Mouse (Mus musculus): ENCODE results near the gene Arl6. TPM values are rescaled to one million over a fixed set of nuclear protein-coding genes. Genes with fewer than 3 reads are reported as not detected.

Arl6 gene
- polyA plus RNA-seq, 1 experiment from 2014 or later, result 15.4 TPM

GRCm38 (mm10) chr16:59617167-59617566 lies 22.0 kb downstream of the Arl6 start:
- H3K9ac ChIP-seq (ENCODE audit: low read depth, low read length), result no peak overlapping the region
- ATAC-seq, result peak; percentile 76
- no peaks in the 10 kb centered on the region for H3K4me1 ChIP-seq (ENCODE audit: control insufficient read depth, insufficient read depth, low read length)
- no peaks in the 10 kb centered on the region for H3K27me3 ChIP-seq (replicated peaks; ENCODE audit: control insufficient read depth, insufficient read depth, low read length)
- H3K9me3 ChIP-seq (ENCODE audit: control insufficient read depth, low read length), result no peaks in the 10 kb centered on the region
- H3K4me2 ChIP-seq (ENCODE audit: low read depth, low read length), result no peak overlapping the region
- no peak overlapping the region for H3K27ac ChIP-seq (ENCODE audit: low read length)
- 36% methylated on average over 3 of the region's 3 CpGs for WGBS
- no peak overlapping the region for H3K4me3 ChIP-seq (ENCODE audit: low read length)
- no peaks in the 10 kb centered on the region for H3K36me3 ChIP-seq (ENCODE audit: control insufficient read depth, insufficient read depth, low read length)

GRCm38 (mm10) chr16:59615675-59616074 lies 23.5 kb downstream of the Arl6 start:
- Histone ChIP-seq H3K36me3 (ENCODE audit: control insufficient read depth, insufficient read depth, low read length) (no peaks in the 10 kb centered on the region), H3K27me3 (replicated peaks; ENCODE audit: control insufficient read depth, insufficient read depth, low read length) (no peaks in the 10 kb centered on the region), H3K9ac (ENCODE audit: low read depth, low read length) (no peak overlapping the region), H3K4me2 (ENCODE audit: low read depth, low read length) (no peak overlapping the region), H3K9me3 (ENCODE audit: control insufficient read depth, low read length) (no peaks in the 10 kb centered on the region), H3K4me1 (ENCODE audit: control insufficient read depth, insufficient read depth, low read length) (no peaks in the 10 kb centered on the region), H3K4me3 (ENCODE audit: low read length) (no peak overlapping the region), H3K27ac (ENCODE audit: low read length) (no peak overlapping the region)
- 74% methylated on average over 3 of the region's 3 CpGs for WGBS
- no peak for ATAC-seq

- ATAC-seq, result no peak
Measured at GRCm38 (mm10) chr16:59610750-59611149, 28.4 kb downstream of the Arl6 start.

GRCm38 (mm10) chr16:59604078-59604781 lies 35.0 kb downstream of the Arl6 start:
- ATAC-seq, result no peak
- H3K4me1 ChIP-seq (ENCODE audit: control insufficient read depth, insufficient read depth, low read length), result no peaks in the 10 kb centered on the region
- no peaks in the 10 kb centered on the region for H3K9me3 ChIP-seq (ENCODE audit: control insufficient read depth, low read length)
- 64% methylated on average over 15 of the region's 15 CpGs for WGBS
- H3K4me3 ChIP-seq (ENCODE audit: low read length), result no peak overlapping the region
- no peak overlapping the region for H3K4me2 ChIP-seq (ENCODE audit: low read depth, low read length)
- no peak overlapping the region for H3K27ac ChIP-seq (ENCODE audit: low read length)
- H3K27me3 ChIP-seq (replicated peaks; ENCODE audit: control insufficient read depth, insufficient read depth, low read length), result no peaks in the 10 kb centered on the region
- no peaks in the 10 kb centered on the region for H3K36me3 ChIP-seq (ENCODE audit: control insufficient read depth, insufficient read depth, low read length)
- H3K9ac ChIP-seq (ENCODE audit: low read depth, low read length), result no peak overlapping the region

More at GRCm38 (mm10) chr16:59610750-59611149, 28.4 kb downstream of the Arl6 start:
- no peak overlapping the region for H3K9ac ChIP-seq (ENCODE audit: low read depth, low read length)
- H3K9me3 ChIP-seq (ENCODE audit: control insufficient read depth, low read length), result no peaks in the 10 kb centered on the region
- no peaks in the 10 kb centered on the region for H3K36me3 ChIP-seq (ENCODE audit: control insufficient read depth, insufficient read depth, low read length)
- no peak overlapping the region for H3K27ac ChIP-seq (ENCODE audit: low read length)
- H3K4me3 ChIP-seq (ENCODE audit: low read length), result no peak overlapping the region
- H3K27me3 ChIP-seq (replicated peaks; ENCODE audit: control insufficient read depth, insufficient read depth, low read length), result no peaks in the 10 kb centered on the region
- no peaks in the 10 kb centered on the region for H3K4me1 ChIP-seq (ENCODE audit: control insufficient read depth, insufficient read depth, low read length)
- 85% methylated on average over 1 of the region's 1 CpGs for WGBS
- no peak overlapping the region for H3K4me2 ChIP-seq (ENCODE audit: low read depth, low read length)

GRCm38 (mm10) chr16:59600311-59601251 lies 38.6 kb downstream of the Arl6 start, which contains the start of gene Crybg3:
Gene Crybg3, minus strand, starts transcription at chr16:59600979.
- H3K36me3 ChIP-seq (ENCODE audit: control insufficient read depth, insufficient read depth, low read length), result no peaks in the 10 kb centered on the region
- H3K9me3 ChIP-seq (ENCODE audit: control insufficient read depth, low read length), result no peaks in the 10 kb centered on the region
- no peaks in the 10 kb centered on the region for H3K4me1 ChIP-seq (ENCODE audit: control insufficient read depth, insufficient read depth, low read length)
- WGBS, result under 1% methylated on average over 57 of the region's 90 CpGs
- peak within 1 kb of the TSS; percentile 68 for H3K4me2 ChIP-seq (ENCODE audit: low read depth, low read length)
- H3K27me3 ChIP-seq (replicated peaks; ENCODE audit: control insufficient read depth, insufficient read depth, low read length), result no peaks in the 10 kb centered on the region
- ATAC-seq, result peak; percentile 98
- H3K27ac ChIP-seq (ENCODE audit: low read length), result peak within 1 kb of the TSS; percentile 85
- H3K4me3 ChIP-seq (ENCODE audit: low read length), result peak within 1 kb of the TSS; percentile 73
- H3K9ac ChIP-seq (ENCODE audit: low read depth, low read length), result peak within 1 kb of the TSS; percentile 76

- no peak overlapping the region; the same call in none of the 2 replicates for H3K27ac ChIP-seq (ENCODE audit: low read length)
- 27% methylated on average over 17 of the region's 17 CpGs for WGBS
- no peaks in the 10 kb centered on the region for H3K27me3 ChIP-seq (replicated peaks; ENCODE audit: control insufficient read depth, insufficient read depth, low read length)
- peak overlapping the region; percentile 76; the same call in 1 of the 2 replicates for H3K9ac ChIP-seq (ENCODE audit: low read depth, low read length)
- no peak for ATAC-seq
- H3K36me3 ChIP-seq (ENCODE audit: control insufficient read depth, insufficient read depth, low read length), result no peaks in the 10 kb centered on the region
- no peaks in the 10 kb centered on the region for H3K4me1 ChIP-seq (ENCODE audit: control insufficient read depth, insufficient read depth, low read length)
- H3K4me2 ChIP-seq (ENCODE audit: low read depth, low read length), result peak overlapping the region; percentile 68
- no peaks in the 10 kb centered on the region for H3K9me3 ChIP-seq (ENCODE audit: control insufficient read depth, low read length)
- peak overlapping the region; percentile 73 for H3K4me3 ChIP-seq (ENCODE audit: low read length)
Measured at GRCm38 (mm10) chr16:59599411-59600265, 39.6 kb downstream of the Arl6 start.

- H3K27ac ChIP-seq (ENCODE audit: low read length), result no peak overlapping the region
- peak overlapping the region; percentile 68 for H3K4me2 ChIP-seq (ENCODE audit: low read depth, low read length)
- no peaks in the 10 kb centered on the region for H3K27me3 ChIP-seq (replicated peaks; ENCODE audit: control insufficient read depth, insufficient read depth, low read length)
- no peaks in the 10 kb centered on the region for H3K4me1 ChIP-seq (ENCODE audit: control insufficient read depth, insufficient read depth, low read length)
- no peak for ATAC-seq
- no peaks in the 10 kb centered on the region for H3K9me3 ChIP-seq (ENCODE audit: control insufficient read depth, low read length)
- peak overlapping the region; percentile 73 for H3K4me3 ChIP-seq (ENCODE audit: low read length)
- peak overlapping the region; percentile 45; the same call in 1 of the 2 replicates for H3K9ac ChIP-seq (ENCODE audit: low read depth, low read length)
- no peaks in the 10 kb centered on the region for H3K36me3 ChIP-seq (ENCODE audit: control insufficient read depth, insufficient read depth, low read length)
- WGBS, result 45% methylated on average over 4 of the region's 4 CpGs
Measured at GRCm38 (mm10) chr16:59598997-59599396, 40.2 kb downstream of the Arl6 start.

GRCm38 (mm10) chr16:59597256-59597655 lies 41.9 kb downstream of the Arl6 start:
- no peak overlapping the region for H3K4me3 ChIP-seq (ENCODE audit: low read length)
- no peak overlapping the region for H3K27ac ChIP-seq (ENCODE audit: low read length)
- H3K9ac ChIP-seq (ENCODE audit: low read depth, low read length), result no peak overlapping the region
- H3K4me2 ChIP-seq (ENCODE audit: low read depth, low read length), result no peak overlapping the region
- no peaks in the 10 kb centered on the region for H3K4me1 ChIP-seq (ENCODE audit: control insufficient read depth, insufficient read depth, low read length)
- no peak for ATAC-seq
- WGBS, result 95% methylated on average over 6 of the region's 6 CpGs
- H3K9me3 ChIP-seq (ENCODE audit: control insufficient read depth, low read length), result no peaks in the 10 kb centered on the region
- H3K27me3 ChIP-seq (replicated peaks; ENCODE audit: control insufficient read depth, insufficient read depth, low read length), result no peaks in the 10 kb centered on the region
- H3K36me3 ChIP-seq (ENCODE audit: control insufficient read depth, insufficient read depth, low read length), result no peaks in the 10 kb centered on the region

Measured in intestine, embryonic 16.5 days (tissue).